Mouse (Mus musculus) lung, postnatal 0 days (tissue): ENCODE results near the gene Rgl3.

Source experiments
- CTCF ChIP-seq: IDR thresholded peaks from 2 replicates; pipeline ENCODE4 v1.5.1; 2016; ENCODE audit warnings: antibody characterized with exemption, mild to moderate bottlenecking
- EP300 ChIP-seq: IDR thresholded peaks from 2 replicates; pipeline ENCODE4 v1.6.1; 2016; ENCODE audit warnings: antibody characterized with exemption, mild to moderate bottlenecking, control low read depth

DNA sequence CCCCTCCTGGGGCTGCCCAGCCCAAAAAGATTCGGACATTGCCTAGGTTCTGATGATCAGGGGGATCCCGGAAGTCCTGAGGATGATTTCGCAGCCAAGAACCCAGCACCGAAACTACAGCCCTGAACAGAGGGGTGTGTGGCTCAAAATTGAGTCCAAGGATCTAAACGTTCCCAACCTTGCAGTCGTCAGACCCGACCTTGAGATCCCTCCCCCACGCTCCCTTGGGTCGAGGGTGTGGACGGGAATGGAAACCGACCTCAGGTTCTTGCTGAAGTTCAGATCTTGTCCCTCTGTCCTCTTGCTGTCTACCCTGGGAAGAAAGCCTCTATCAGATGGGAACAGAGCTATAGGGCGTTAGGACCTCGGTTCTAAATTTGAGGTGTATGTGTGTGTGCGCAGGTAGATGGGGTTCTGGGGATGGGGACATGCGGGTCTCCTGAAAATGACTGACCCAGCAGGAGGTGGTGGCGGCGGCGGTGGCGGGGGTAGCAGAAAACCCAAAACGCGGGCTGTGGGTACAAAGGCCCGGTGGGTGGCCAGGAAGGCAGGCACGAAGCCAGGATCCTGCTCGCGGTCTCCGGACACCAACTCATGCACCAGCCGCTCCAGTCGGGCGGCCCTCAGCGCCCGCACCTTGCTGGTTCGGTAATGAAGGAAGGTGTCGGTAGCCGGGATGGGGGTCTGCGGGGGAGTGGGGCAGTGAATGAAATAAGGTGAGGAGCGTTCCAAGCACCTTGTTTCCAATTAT is 1.5 kb downstream of the Rgl3 start:
- TF ChIP-seq EP300 (no peak), CTCF (no peak)
